Mouse (Mus musculus) erythroblast, embryonic 14.5 days (primary cell): ENCODE measurements around the gene Ddx19a.

Source experiments
- GATA1 ChIP-seq: IDR thresholded peaks from 2 replicates; pipeline ENCODE4 v1.6.1; 2012; ENCODE audit warnings: low read length, inconsistent platforms, mixed read lengths
- TAL1 ChIP-seq: IDR thresholded peaks from 3 replicates; pipeline ENCODE4 v1.6.1; 2012; ENCODE audit warnings: low read length, inconsistent platforms, mixed read lengths

DNA sequence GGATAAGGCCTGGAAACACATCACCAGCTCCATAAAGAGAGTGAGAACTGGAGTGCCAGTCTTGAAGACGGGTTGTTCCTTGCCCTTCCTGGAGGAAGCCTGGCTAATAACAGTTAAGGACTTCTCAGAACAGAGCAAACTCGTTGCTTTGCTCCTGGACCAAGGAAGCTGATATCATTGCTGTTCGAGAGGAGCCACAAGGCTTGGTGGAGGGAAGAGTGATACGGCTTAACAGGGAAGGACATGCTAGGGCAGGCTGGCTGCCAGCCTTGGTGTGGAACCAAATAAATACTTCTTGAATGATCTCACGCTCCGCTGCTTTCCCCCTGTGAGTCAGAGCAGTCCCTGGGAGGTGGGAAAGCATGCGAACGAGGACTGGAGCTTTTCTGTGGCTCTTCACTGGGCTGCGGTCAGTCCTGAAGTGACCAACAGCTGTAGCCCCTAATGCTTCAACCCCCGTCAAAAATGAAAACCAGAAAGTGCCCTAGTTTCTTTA lies 56.1 kb downstream of the Ddx19a start:
- TF ChIP-seq TAL1 (no peak), GATA1 (no peak)
